Mouse (Mus musculus) inflammation-experienced regulatory T-cells, adult 16 weeks (primary cell): Measurements from ENCODE around the gene A630095E13Rik. TPM values are rescaled to one million over a fixed set of nuclear protein-coding genes. Genes with fewer than 3 reads are reported as not detected.

ENCODE experiments used
- polyA plus RNA-seq: library from polyadenylated mRNA; unstranded; fragments of 100-300 nt; shearing (Covaris generic); gene quantifications from one replicate; pipeline ENCODE4 v1.2.1, GENCODE M21; 2017

A630095E13Rik gene
- not detected for polyA plus RNA-seq

GRCm38 (mm10) chr9:36643276-36643675 is at the start of gene A630095E13Rik:
Gene A630095E13Rik, minus strand, starts transcription at chr9:36643376.

GRCm38 (mm10) chr9:36692920-36693319 is 49.7 kb upstream of the A630095E13Rik start, which contains the start of gene Acrv1:
Gene Acrv1, plus strand, starts transcription at chr9:36693220.

Other genes with a start within 250 kb of the A630095E13Rik start
- not detected for gene Gm7257, start 211.5 kb downstream of the A630095E13Rik start, polyA plus RNA-seq
- gene Gm9513, start 167.7 kb downstream of the A630095E13Rik start, polyA plus RNA-seq = not detected
- not detected for gene Gm5615, start 101.4 kb downstream of the A630095E13Rik start, polyA plus RNA-seq
- not detected for gene Gm17689, start 60.7 kb downstream of the A630095E13Rik start, polyA plus RNA-seq
- gene Acrv1, start 49.8 kb upstream of the A630095E13Rik start, polyA plus RNA-seq = not detected
- 5.4 TPM for gene Chek1, start 83.7 kb upstream of the A630095E13Rik start, polyA plus RNA-seq
- gene Stt3a, start 124.3 kb upstream of the A630095E13Rik start, polyA plus RNA-seq = 283 TPM
- gene Ei24, start 154.0 kb upstream of the A630095E13Rik start, polyA plus RNA-seq = 26.2 TPM
- gene Fez1, start 178.5 kb upstream of the A630095E13Rik start, polyA plus RNA-seq = not detected